Mouse (Mus musculus) bone marrow macrophage, adult 2 months (primary cell): Measurements from ENCODE around the gene Cd36. TPM values are rescaled to one million over a fixed set of nuclear protein-coding genes. Genes with fewer than 3 reads are reported as not detected.

Source experiments
- H3K27ac ChIP-seq: 2 replicates; pipeline ENCODE4 v1.5.1; 2012; ENCODE audit warnings: low read depth, low read length; ENCODE audit not compliant: insufficient read depth
- H3K4me1 ChIP-seq: 2 replicates; pipeline ENCODE4 v1.6.1; 2012; ENCODE audit warnings: low read length; ENCODE audit not compliant: control insufficient read depth, insufficient read depth
- H3K4me3 ChIP-seq: 2 replicates; pipeline ENCODE4 v1.5.1; 2012; ENCODE audit warnings: mild to moderate bottlenecking, low read length, moderate library complexity; ENCODE audit not compliant: insufficient read depth
- CTCF ChIP-seq: IDR thresholded peaks from 2 replicates; pipeline ENCODE4 v1.5.1; 2012; ENCODE audit warnings: low read depth, mild to moderate bottlenecking, low read length, moderate library complexity
- POLR2A ChIP-seq: IDR thresholded peaks from 2 replicates; pipeline ENCODE4 v1.6.1; 2012; ENCODE audit warnings: mild to moderate bottlenecking, low read depth, low read length, borderline replicate concordance
- polyA plus RNA-seq: library from polyadenylated mRNA; stranded (reverse); fragments of >200 nt; gene quantifications from 2 replicates; pipeline ENCODE4 v1.2.4, GENCODE M21; 2012; ENCODE audit not compliant: missing spikeins, insufficient read depth, insufficient read length

Gene Cd36
- polyA plus RNA-seq, 1 experiment, result 451 TPM

DNA sequence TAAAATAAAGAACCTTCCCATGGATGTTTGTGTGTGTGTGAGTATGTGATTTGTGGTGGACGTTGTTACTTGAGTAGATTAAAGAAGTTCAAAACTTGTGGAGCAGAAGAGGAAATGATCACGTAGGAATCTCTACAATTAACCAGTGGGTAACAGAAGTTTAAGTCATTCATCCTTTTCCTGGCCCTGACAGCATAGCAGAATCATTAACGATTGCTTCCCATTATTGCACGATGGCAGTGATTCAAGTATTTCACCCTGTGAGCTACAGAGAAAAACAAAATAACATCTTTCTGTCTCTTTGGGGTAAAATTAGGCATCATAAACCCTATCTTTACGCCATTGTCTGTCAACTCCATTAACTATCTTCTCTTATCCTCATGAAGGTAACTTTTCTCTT is 45.3 kb downstream of the Cd36 start:
- Histone ChIP-seq H3K4me3 (no peak overlapping the region), H3K27ac (peak overlapping the region; percentile 67), H3K4me1 (peaks cover 34% of the 10 kb centered on the region)
- TF ChIP-seq POLR2A, result no peak
- no peak for TF ChIP-seq CTCF

GRCm38 (mm10) chr5:17842111-17842729 is 46.4 kb downstream of the Cd36 start:
- Histone ChIP-seq H3K4me1 (peaks cover 37% of the 10 kb centered on the region), H3K4me3 (0 out of 2 replicates have a peak overlapping the region, but pooled peaks have one; percentile 20), H3K27ac (peak overlapping the region; percentile 83)
- TF ChIP-seq POLR2A (no peak), CTCF (no peak)

GRCm38 (mm10) chr5:17839549-17839948 is 49.1 kb downstream of the Cd36 start:
- Histone ChIP-seq H3K4me3 (no peak overlapping the region), H3K4me1 (peaks cover 33% of the 10 kb centered on the region), H3K27ac (no peak overlapping the region)
- TF ChIP-seq POLR2A, result no peak
- TF ChIP-seq CTCF, result no peak

- Histone ChIP-seq H3K4me3 (no peak overlapping the region), H3K27ac (peak overlapping the region; percentile 30), H3K4me1 (peaks cover 22% of the 10 kb centered on the region)
- no peak for TF ChIP-seq POLR2A
- TF ChIP-seq CTCF, result no peak
Measured at GRCm38 (mm10) chr5:17836408-17836807, 52.2 kb downstream of the Cd36 start.

- peaks cover 20% of the 10 kb centered on the region for H3K4me1 ChIP-seq
- no peak for TF ChIP-seq CTCF
- H3K27ac ChIP-seq, result peak overlapping the region; percentile 79
- H3K4me3 ChIP-seq, result peak overlapping the region; percentile 47
Measured at GRCm38 (mm10) chr5:17835302-17836097, 53.1 kb downstream of the Cd36 start.

GRCm38 (mm10) chr5:17833797-17834196 is 54.8 kb downstream of the Cd36 start:
- peaks cover 16% of the 10 kb centered on the region for H3K4me1 ChIP-seq
- H3K27ac ChIP-seq, result no peak overlapping the region
- TF ChIP-seq CTCF (no peak), POLR2A (no peak)
- no peak overlapping the region for H3K4me3 ChIP-seq

GRCm38 (mm10) chr5:17830536-17830935 is 58.1 kb downstream of the Cd36 start:
- H3K4me3 ChIP-seq, result no peak overlapping the region
- H3K27ac ChIP-seq, result no peak overlapping the region
- TF ChIP-seq CTCF (no peak), POLR2A (no peak)
- peaks cover 4% of the 10 kb centered on the region for H3K4me1 ChIP-seq

GRCm38 (mm10) chr5:17828713-17829544 is 59.7 kb downstream of the Cd36 start:
- Histone ChIP-seq H3K4me1 (peaks cover 7% of the 10 kb centered on the region), H3K27ac (no peak overlapping the region), H3K4me3 (no peak overlapping the region)
- TF ChIP-seq POLR2A (no peak), CTCF (no peak)

DNA sequence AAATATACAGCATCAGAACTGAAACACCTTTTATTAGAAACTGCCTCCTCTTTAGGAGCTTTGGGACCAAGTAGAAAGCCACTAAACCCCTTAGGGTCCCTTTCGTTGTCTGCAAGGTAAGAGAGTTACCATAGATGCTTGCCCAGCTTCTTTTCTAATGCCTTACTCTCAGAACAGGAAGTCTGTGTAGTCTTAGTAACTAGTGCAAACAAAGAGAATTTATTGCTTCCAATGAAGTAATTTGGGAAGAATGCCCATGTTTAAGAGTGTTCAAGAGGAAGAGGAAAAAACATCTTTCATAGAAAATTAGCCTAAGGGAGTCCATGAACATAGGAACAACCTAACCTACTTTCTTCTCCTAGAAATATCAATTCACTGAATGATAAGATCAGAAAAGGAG is 67.2 kb downstream of the Cd36 start:
- Histone ChIP-seq H3K27ac (no peak overlapping the region), H3K4me3 (no peak overlapping the region), H3K4me1 (peaks cover 10% of the 10 kb centered on the region)
- no peak for TF ChIP-seq CTCF
- no peak for TF ChIP-seq POLR2A
